Mouse (Mus musculus) kidney, postnatal 0 days (tissue): ENCODE results near the gene Olfr222. TPM values are rescaled to one million over a fixed set of nuclear protein-coding genes. Genes with fewer than 3 reads are reported as not detected.
"Not testable (repeated sequence)": the region's sequence is repeated elsewhere in the genome, so short reads cannot be mapped to it uniquely, and the experiment has no call there.

Source experiments
- ATAC-seq: fragments of 200-750 bp; cut with Nextera tagmentation; replicated peaks from 2 replicates; pipeline ENCODE4 v1.8.0; 2017; ENCODE audit warnings: low read depth, moderate number of reproducible peaks, moderate TSS enrichment, moderate library complexity; ENCODE audit not compliant: low FRiP score
- DNase-seq: peaks from one replicate; pipeline ENCODE4 v3.0.0-alpha.2; 2016; ENCODE audit warnings: low spot score
- H3K27ac ChIP-seq: fragments of 300-500 bp; sonication (generic); 2 replicates; pipeline ENCODE4 v1.5.1; 2014; ENCODE audit warnings: mild to moderate bottlenecking
- H3K27me3 ChIP-seq: fragments of 300-500 bp; sonication (generic); 2 replicates; pipeline ENCODE4 v1.6.1; 2014; ENCODE audit warnings: low read length, mixed read lengths; ENCODE audit not compliant: insufficient read depth
- H3K36me3 ChIP-seq: fragments of 300-500 bp; sonication (generic); 2 replicates; pipeline ENCODE4 v1.6.1; 2014; ENCODE audit warnings: low read length, mixed read lengths; ENCODE audit not compliant: insufficient read depth
- H3K4me1 ChIP-seq: fragments of 300-500 bp; sonication (generic); replicated peaks from 2 replicates; pipeline ENCODE4 v1.6.1; 2014; ENCODE audit warnings: antibody characterized with exemption, low read length, mixed read lengths; ENCODE audit not compliant: insufficient read depth
- H3K4me2 ChIP-seq: fragments of 300-500 bp; sonication (generic); 2 replicates; pipeline ENCODE4 v1.6.1; 2014; ENCODE audit warnings: mild to moderate bottlenecking, low read length, moderate library complexity, mixed read lengths
- H3K4me3 ChIP-seq: fragments of 300-500 bp; sonication (generic); replicated peaks from 2 replicates; pipeline ENCODE4 v1.5.1; 2014; ENCODE audit warnings: low read depth, low read length
- H3K9ac ChIP-seq: fragments of 300-500 bp; sonication (generic); 2 replicates; pipeline ENCODE4 v1.6.1; 2014; ENCODE audit warnings: low read depth, low read length
- H3K9me3 ChIP-seq: fragments of 300-500 bp; sonication (generic); replicated peaks from 2 replicates; pipeline ENCODE4 v1.6.1; 2016; ENCODE audit warnings: low read length, inconsistent platforms, mixed read lengths
- CTCF ChIP-seq: IDR thresholded peaks from 2 replicates; pipeline ENCODE4 v1.5.1; 2016; ENCODE audit warnings: antibody characterized with exemption, low read depth, mild to moderate bottlenecking, moderate library complexity
- WGBS: fragments of 180-500 bp; shearing (Covaris S2); extraction: QIAGEN DNeasy Blood & Tissue Kit; methylation state at CpG from one replicate; pipeline ENCODE4 v1.1.7; 2014; 5-methylcytosine and 5-hydroxymethylcytosine counted together
- polyA plus RNA-seq: library from polyadenylated mRNA; unstranded; fragments of >200 nt; fragmentation: Nextera tagmentation; extraction: Ambion mirVana; gene quantifications from 2 replicates; pipeline ENCODE4 v1.2.1, GENCODE M21; 2015

Olfr222 gene
- polyA plus RNA-seq: not detected in 2 replicates

- H3K27ac ChIP-seq, H3K4me3 ChIP-seq, H3K9me3 ChIP-seq, H3K9ac ChIP-seq, DNase-seq, H3K36me3 ChIP-seq, ATAC-seq, H3K4me2 ChIP-seq, H3K27me3 ChIP-seq, H3K4me1 ChIP-seq: not testable (repeated sequence)
These were observed at the start of gene Olfr222 for GRCm38 (mm10) chr11:59576135-59576534. Gene Olfr222 (minus strand): TSS chr11:59576235.

DNA sequence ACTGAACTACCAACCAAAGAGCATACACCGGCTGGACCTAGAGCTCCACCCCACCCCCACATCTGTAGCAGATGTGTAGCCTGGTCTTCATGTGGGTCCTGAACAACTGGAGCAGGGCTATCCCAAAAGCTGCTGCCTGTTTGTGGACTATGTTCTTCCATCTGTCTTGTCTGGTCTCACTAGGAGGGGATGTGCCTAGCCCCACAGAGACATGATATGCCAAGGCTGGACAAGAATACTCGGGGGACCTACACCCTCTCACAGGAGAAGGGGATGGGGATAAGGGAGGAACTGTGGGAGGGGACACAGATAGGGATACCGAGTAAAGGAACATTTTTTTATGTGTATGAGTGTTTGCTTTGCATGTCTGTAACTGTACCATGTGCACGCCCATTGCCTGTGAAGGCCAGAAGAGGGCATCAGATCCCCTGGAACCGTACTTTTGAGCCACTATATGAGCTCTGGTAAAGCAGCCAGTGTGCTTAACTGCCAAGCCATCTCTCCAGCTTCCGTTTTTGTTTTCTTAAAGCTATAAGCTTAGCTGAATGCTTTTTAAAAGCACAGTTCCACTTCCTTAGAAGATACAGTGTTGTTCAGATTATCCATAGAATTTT lies 48.1 kb upstream of the Olfr222 start:
- 25% methylated on average over 6 of the region's 6 CpGs for WGBS
- no peaks in the 10 kb centered on the region for H3K4me1 ChIP-seq
- peak; percentile 96 for TF ChIP-seq CTCF

GRCm38 (mm10) chr11:59622214-59622613 lies 46.2 kb upstream of the Olfr222 start:
- no peaks in the 10 kb centered on the region for H3K4me1 ChIP-seq
- H3K36me3 ChIP-seq: no peaks in the 10 kb centered on the region
- WGBS: 73% methylated on average over 3 of the region's 3 CpGs
- H3K27ac ChIP-seq: no peak overlapping the region
- no peak for ATAC-seq
- DNase-seq: no peak
- no peak overlapping the region for H3K4me2 ChIP-seq
- no peak for TF ChIP-seq CTCF
- no peaks in the 10 kb centered on the region for H3K27me3 ChIP-seq
- no peaks in the 10 kb centered on the region for H3K9me3 ChIP-seq
- no peak overlapping the region for H3K9ac ChIP-seq
- H3K4me3 ChIP-seq: no peak overlapping the region

More for the DNA sequence above, 48.1 kb upstream of the Olfr222 start:
- Histone ChIP-seq H3K4me3 (no peak overlapping the region), H3K27me3 (no peaks in the 10 kb centered on the region), H3K36me3 (no peaks in the 10 kb centered on the region), H3K4me2 (no peak overlapping the region), H3K9me3 (no peaks in the 10 kb centered on the region), H3K9ac (no peak overlapping the region), H3K27ac (no peak overlapping the region)
- peak; percentile 68 for ATAC-seq
- DNase-seq: peak; percentile 88

DNA sequence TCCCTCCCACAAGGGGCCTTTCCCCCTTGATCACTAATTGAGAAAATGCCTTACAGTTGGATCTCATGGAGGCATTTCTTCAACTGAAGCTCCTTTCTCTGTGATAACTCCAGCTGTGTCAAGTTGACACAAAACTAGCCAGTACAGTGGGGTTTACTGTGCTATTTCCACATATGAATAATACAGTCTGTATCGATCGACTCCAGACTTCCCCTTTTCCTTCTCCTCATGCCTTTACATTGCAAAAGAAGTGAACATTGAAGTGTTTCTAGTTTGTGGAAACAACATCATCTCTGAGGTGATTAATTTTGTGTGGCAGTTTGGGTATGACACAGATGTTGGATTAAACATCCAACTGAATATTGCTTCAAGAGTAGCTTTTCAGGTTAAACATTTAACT lies 41.0 kb upstream of the Olfr222 start:
- H3K27ac ChIP-seq, H3K27me3 ChIP-seq, H3K4me2 ChIP-seq, DNase-seq, H3K9me3 ChIP-seq, H3K36me3 ChIP-seq, H3K9ac ChIP-seq, H3K4me3 ChIP-seq, H3K4me1 ChIP-seq, ATAC-seq: not testable (repeated sequence)
- 98% methylated on average over 2 of the region's 2 CpGs for WGBS

DNA sequence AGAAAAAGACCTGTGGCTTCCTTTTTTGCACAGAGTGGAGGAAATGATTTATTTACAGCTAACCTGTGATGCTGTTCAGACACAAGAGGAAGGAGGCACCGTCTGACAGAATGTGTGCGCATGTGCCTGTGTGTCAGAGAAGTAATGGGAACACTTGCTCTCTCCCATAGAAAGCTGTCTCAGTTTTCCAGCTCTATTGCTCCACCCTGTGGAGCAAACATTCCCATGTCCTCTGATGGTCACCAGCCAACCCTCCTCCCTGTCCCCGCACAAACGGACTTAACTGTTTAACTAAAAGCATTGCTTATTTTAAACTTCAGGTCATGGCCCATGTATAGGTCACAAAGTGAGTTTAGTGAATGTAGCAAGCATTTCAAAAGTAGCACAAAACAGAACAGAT lies 38.1 kb upstream of the Olfr222 start:
- H3K4me3 ChIP-seq: no peak overlapping the region
- H3K36me3 ChIP-seq: no peaks in the 10 kb centered on the region
- TF ChIP-seq CTCF: peak; percentile 70
- H3K4me2 ChIP-seq: no peak overlapping the region
- WGBS: 24% methylated on average over 4 of the region's 4 CpGs
- ATAC-seq (no peak), DNase-seq (peak; percentile 65)
- no peaks in the 10 kb centered on the region for H3K4me1 ChIP-seq
- no peaks in the 10 kb centered on the region for H3K9me3 ChIP-seq
- H3K27ac ChIP-seq: no peak overlapping the region
- no peaks in the 10 kb centered on the region for H3K27me3 ChIP-seq
- H3K9ac ChIP-seq: no peak overlapping the region

DNA sequence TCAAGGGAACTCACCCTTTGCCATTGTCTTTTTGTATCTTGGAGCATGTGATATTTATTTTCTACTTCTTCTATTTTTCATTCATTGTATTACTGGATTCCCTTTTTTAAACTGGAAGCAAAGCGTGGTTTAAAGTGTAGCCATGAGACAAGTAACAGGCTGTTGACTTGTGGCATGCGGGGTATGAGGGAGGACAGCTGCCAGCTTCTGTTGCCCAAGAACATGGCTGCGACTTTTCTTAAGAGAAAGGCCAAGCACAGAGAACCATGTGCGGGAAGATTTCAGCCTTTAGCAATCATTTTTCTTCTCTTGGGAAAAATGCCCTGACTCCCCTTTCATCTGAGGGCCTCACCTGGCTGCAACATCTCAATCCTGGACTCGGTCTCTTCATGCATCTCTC lies 35.6 kb upstream of the Olfr222 start:
- no peak overlapping the region for H3K9ac ChIP-seq
- DNase-seq (no peak), ATAC-seq (no peak)
- TF ChIP-seq CTCF: no peak
- H3K4me1 ChIP-seq: no peaks in the 10 kb centered on the region
- H3K27ac ChIP-seq: no peak overlapping the region
- no peak overlapping the region for H3K4me2 ChIP-seq
- WGBS: 73% methylated on average over 5 of the region's 5 CpGs
- no peaks in the 10 kb centered on the region for H3K36me3 ChIP-seq
- no peak overlapping the region for H3K4me3 ChIP-seq
- H3K27me3 ChIP-seq: no peaks in the 10 kb centered on the region
- no peaks in the 10 kb centered on the region for H3K9me3 ChIP-seq

GRCm38 (mm10) chr11:59602287-59602686 lies 26.3 kb upstream of the Olfr222 start:
- no peak for TF ChIP-seq CTCF
- Histone ChIP-seq H3K36me3 (no peaks in the 10 kb centered on the region), H3K4me3 (no peak overlapping the region), H3K27me3 (no peaks in the 10 kb centered on the region), H3K4me2 (no peak overlapping the region), H3K9ac (no peak overlapping the region), H3K27ac (no peak overlapping the region), H3K9me3 (no peaks in the 10 kb centered on the region), H3K4me1 (no peaks in the 10 kb centered on the region)
- 43% methylated on average over 1 of the region's 1 CpGs for WGBS
- ATAC-seq: no peak
- DNase-seq: no peak
